Comparison of ENCODE assay signal across 8 mouse cellular contexts in the genomic region with DNA sequence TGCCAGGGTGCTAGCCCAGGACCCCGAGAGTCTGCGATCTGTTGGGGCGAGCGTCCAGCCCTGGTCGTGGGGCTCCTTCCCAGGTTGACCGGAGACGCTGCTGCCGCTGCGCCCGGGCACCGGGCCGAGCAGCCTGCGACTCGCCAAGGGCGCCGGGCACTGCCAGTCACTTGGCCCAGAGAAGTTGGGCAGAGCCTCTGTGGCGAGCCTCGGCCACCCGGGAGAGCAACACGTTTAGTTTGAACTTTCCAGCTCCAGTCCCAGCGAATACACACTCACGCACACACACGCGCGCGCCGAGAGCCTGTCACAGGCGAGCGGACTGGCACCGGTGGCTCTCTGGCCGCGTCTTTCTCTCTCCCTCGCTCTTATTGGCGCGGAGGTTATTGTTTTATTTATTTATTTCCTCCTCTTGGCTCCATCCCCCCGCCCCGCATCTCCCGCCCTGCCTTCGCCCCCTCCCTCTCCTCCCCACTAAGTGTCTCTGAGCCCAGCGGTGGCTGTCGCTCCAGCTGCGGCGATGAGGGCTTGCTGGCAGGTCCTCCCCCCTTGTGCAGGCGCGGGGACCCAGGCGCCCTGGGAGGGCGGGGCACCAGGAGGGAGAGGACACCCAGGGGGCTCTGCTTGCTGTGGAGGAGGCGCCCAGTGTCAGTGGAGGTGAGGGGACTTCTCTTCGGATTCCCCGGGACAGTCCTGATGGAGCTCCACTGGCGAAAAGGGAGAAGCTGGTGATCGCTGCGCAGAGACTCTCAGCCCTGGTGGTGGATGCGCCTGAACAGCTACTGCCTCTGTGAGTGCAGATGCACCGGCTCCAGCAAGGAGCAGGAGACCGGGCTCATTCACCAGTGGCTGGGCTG.
DNase-seq lines count a peak whose midpoint lies in the region; ATAC-seq lines count a peak whose summit lies in the region.

No protein-coding gene starts in this region.

- peak overlapping the region; percentile 55 for H3K4me3 ChIP-seq in embryonic facial prominence, embryonic 15.5 days (replicated peaks)
- peak overlapping the region; percentile 73 for H3K4me3 ChIP-seq in neural tube, embryonic 14.5 days (ENCODE audit: low read depth, low read length)

- ATAC-seq in embryonic facial prominence, embryonic 15.5 days (ENCODE audit: insufficient number of reproducible peaks, low FRiP score, low TSS enrichment, low read depth): peak; percentile 51
- peak; percentile 90 for ATAC-seq in neural tube, embryonic 14.5 days (ENCODE audit: low read depth)

- peak overlapping the region; percentile 35 for H3K9ac ChIP-seq in embryonic facial prominence, embryonic 15.5 days
- peak overlapping the region; percentile 61 for H3K9ac ChIP-seq in neural tube, embryonic 14.5 days (replicated peaks; ENCODE audit: low read depth, low read length)

- no peaks in the 10 kb centered on the region for H3K9me3 ChIP-seq in embryonic facial prominence, embryonic 15.5 days (replicated peaks)
- no peaks in the 10 kb centered on the region for H3K9me3 ChIP-seq in neural tube, embryonic 14.5 days (ENCODE audit: control insufficient read depth, low read length)

- peak overlapping the region; percentile 99 for H3K4me2 ChIP-seq in embryonic facial prominence, embryonic 15.5 days (replicated peaks)
- peak overlapping the region; percentile 95 for H3K4me2 ChIP-seq in neural tube, embryonic 14.5 days (ENCODE audit: low read depth, low read length)

- no peak overlapping the region for H3K27ac ChIP-seq in embryonic facial prominence, embryonic 15.5 days (replicated peaks)
- H3K27ac ChIP-seq in neural tube, embryonic 14.5 days (ENCODE audit: low read depth, low read length): peak overlapping the region; percentile 73

- H3K36me3 ChIP-seq in embryonic facial prominence, embryonic 15.5 days: no peaks in the 10 kb centered on the region
- no peaks in the 10 kb centered on the region for H3K36me3 ChIP-seq in neural tube, embryonic 14.5 days (ENCODE audit: control insufficient read depth, insufficient read depth, low read length)

- H3K4me1 ChIP-seq in embryonic facial prominence, embryonic 15.5 days: peaks cover 15% of the 10 kb centered on the region
- 0 out of 2 replicates have a peak, but pooled peaks cover 4% of the 10 kb centered on the region for H3K4me1 ChIP-seq in neural tube, embryonic 14.5 days (ENCODE audit: control insufficient read depth, insufficient read depth, low read length)

- 1% methylated on average over 50 of the region's 56 CpGs for WGBS in embryonic facial prominence, embryonic 15.5 days
- under 1% methylated on average over 49 of the region's 56 CpGs for WGBS in neural tube, embryonic 14.5 days

- intact Hi-C loops in heart, postnatal 14 days (cut with DNase I): no loop called here
- intact Hi-C loops in left cerebral cortex, postnatal 36 days (cut with DNase I): loop anchor here (5.0 kb wide), 1 partner anchor 599 kb away; no protein-coding TSS in a partner anchor

- DNase-seq in ES-CJ7 (ENCODE audit: low read depth, low spot score): peak; percentile 65
- DNase-seq in adrenal gland, postnatal 14 days: peak; percentile 29
- peak; percentile 30 to 32 for DNase-seq in heart, postnatal 14 days
- DNase-seq in left cerebral cortex, postnatal 36 days (ENCODE audit: low spot score in 2 of 2): peak; percentile 42 to 62
- no peak for DNase-seq in spleen, postnatal 10 days (ENCODE audit: low spot score in 2 of 2)
- DNase-seq in thymus, postnatal 25 days: no peak

- H3K27me3 ChIP-seq in embryonic facial prominence, embryonic 15.5 days: peaks cover 32% of the 10 kb centered on the region
- H3K27me3 ChIP-seq in neural tube, embryonic 14.5 days (ENCODE audit: control insufficient read depth, insufficient read depth, low read length): no peaks in the 10 kb centered on the region

Comparison
In these comparisons a context has a peak if more than half of its experiments do, and no peak if none do; other contexts are left out.
1. DNase-seq: peak in ES-CJ7 (single experiment), adrenal gland, postnatal 14 days (single experiment), heart, postnatal 14 days (2 of 2) and left cerebral cortex, postnatal 36 days (2 of 2); none in spleen, postnatal 10 days (0 of 2) and thymus, postnatal 25 days (single experiment).